Mouse (Mus musculus) cerebellum, postnatal 4 days (tissue): Measurements from ENCODE around the gene Cyren.

Experiments
- DNase-seq, 2 experiments: peaks; one replicate each; pipeline ENCODE4 v3.0.0; 2022; ENCODE audit warnings: low spot score in 2 of 2, mixed read lengths in 1 of 2

The Cyren gene

DNA sequence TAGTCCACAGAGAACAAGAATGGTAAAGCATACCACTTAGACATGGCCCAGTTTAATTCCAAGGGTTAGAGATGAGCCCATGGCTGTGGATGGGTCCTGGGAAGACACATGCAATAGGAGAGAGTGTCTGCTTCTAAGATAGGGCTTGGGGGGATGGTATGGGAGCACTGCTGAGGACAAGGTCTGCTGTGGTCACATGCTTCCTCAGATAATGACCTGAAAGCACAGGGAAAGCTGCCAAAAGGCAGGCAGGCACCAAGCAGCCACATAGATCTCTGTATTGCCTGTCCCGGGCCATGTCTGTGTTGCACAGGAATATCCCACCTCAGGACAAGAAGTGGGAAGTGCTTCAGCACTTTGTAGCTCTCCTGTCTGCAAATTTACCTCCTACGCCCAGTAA, 21.3 kb upstream of the Cyren start:
- DNase-seq: no peak

DNA sequence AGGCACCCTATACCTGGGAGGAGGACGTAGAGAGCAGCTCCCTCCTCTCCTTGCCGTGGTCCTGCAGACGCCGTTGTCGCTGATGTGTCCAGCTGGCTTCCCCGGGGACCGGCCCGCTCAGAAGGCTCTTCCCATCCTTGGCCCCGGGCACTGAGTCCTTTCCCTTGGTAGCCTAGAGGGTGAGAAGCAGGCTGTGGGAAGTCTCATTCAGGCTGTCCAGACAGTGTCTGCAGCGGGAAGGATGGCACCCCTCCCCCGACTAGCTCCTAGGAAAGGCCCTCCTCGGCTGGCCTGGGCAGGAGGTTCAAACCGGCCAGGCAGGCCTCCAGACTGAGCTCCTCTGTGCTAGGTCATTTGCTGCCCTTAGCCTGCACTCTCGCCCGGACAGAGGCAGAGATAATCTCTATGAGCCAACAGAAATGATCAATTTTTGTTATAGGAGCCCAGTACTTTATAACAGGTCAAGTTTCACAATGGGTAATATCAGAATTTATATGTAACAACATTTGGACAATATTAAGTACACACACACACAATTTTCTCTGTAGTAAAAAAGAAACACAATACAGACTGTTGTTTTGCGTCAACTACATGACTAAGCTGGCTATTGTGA, 18.4 kb upstream of the Cyren start:
- no peak for DNase-seq

DNA sequence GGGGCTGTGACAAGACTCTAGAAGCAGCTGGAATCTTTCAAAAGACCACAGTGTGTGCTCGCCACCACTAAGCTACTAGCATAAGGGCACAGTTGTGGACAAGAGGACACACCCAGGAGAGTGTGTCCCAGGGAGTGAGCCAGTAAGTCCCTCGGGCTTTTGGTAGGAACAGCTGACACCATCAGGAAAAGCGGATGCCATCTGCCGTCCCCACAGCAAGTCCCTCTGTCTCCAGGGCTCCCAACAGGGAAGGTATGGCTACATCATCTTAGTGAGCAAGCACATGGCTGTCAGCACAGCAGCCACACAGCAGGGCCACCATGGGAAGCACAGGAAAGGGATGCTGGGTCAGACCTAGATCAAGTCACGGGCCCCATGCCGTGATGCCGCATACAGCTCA, 17.7 kb upstream of the Cyren start:
- no peak for DNase-seq

DNA sequence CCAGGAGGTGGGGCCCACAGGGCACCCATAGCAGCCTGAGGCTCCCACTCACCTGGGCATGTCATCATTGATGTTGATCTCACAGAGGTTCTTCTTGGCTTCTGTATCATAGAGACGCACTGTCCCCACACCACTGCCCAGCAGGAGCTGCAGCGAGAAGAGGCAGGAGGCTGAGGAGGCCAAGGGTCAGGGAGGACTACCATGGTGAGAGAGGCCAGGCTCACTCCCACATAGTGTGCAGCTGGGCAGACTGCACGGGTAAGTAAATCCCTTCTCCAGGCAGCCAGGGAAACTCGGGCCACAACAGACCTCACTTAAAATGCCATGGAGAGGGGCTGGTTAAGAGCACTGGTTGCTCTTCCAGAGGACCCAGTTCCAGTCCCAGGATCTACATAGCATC, 11.3 kb upstream of the Cyren start:
- DNase-seq: no peak

DNA sequence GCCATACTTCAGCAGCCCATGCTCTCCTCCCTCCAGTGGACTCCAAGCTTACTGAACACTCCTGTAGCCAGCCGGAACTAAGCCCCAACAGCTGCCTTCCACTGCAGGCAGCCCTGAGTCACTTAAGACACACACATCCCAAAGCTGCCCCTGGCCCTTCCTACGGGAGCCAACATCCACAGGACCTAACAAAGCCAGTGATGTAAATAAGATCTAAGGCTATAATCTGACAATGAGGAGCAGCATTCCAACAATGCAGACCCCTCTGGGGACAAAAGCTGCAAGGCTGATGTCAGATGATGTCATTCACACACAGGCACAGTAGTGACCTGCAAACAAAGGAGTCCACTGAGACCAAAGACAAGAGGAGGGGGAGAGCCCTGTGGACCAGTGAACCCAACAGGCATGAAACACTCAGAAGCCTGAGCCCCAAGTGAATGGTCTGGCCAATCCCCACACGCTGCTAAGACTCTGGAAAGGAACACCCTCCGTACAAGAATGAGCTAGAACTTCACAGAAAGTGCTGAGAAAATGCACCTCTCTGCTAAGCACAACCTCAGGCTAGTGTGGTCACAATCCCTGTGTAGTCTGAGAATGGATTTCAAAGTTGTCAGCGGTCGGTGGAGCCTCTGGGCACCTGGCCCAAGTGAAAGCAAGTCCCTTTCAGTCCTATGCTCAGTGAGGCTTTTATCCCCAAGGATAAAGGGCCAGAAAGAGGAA, 9.4 kb upstream of the Cyren start:
- DNase-seq: no peak

DNA sequence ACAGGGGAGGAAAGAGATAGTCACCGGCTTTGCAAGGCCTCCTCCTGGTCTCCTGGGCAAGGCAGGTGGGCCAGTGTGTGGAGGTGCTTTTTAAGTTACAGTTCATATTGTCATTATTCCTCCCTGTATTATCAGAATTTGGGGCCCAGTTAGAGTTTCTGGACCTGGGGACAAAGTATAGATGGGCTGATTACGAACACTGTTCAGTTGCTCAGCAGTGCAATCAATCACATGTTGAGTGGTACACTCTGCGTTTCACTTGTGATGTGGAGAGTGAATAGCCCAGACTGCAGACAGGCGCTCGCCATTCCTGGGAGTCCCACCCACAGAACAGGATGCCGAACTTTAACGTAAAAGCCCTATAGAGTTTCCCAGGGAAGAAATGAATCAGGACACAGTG, 6.9 kb upstream of the Cyren start:
- no peak for DNase-seq

DNA sequence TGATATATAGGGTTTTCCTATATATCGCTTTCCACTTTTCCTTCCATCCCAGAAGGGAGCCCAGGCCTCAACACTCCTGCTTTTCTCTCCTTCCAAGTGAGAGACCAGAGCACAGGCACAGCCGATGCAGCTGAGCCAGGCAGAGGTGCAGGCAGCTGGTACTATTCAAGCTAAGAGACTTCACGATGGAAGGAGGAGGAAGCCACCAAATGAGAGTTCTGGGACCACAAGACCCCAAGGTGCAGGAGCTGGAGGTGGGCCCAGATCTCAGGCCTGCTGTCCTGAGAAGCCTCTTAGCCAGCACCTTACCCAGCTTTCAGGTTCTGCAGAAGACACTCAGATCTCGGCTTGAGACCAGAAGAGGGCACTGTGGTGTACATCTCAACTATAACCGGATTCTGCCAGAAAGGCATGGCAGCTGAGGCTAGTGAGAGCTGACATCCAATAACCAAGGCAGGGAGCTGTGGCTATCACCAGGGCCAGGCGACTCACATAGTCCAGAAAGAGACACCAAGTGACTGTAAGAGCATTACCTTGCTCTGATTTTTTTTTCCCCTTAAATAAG, 2.1 kb upstream of the Cyren start:
- peak; percentile 24 to 40 for DNase-seq

DNA sequence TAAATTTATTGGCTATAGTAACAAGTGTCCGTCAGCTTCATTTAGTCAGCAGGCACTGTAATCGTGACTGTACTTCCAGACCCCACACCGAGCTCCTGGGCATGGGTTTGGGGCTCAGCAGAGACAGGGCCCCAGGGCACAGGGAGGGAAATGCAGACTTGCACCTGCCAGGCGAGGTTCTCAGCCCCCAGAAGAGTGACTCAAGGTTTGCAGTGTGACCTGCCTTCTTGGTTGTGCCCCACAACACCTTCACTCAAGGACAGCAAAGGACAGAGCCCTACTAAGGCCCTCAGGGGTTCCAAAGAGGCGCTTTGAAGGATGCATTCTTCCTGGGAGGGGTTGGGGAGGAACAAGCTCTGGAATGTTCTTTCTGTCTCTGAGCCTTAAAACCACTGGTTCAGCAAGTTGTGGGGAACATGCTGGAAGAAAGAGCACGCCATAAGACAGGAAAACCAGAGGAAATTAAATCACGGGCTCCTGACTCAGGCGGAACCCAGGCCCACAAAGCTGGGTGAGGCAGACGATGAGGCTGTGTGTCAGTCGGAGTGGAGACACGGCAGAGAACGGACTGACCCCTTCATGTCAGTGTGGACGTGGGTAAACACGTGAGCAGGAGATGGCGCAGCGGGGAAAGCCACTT, 1.4 kb upstream of the Cyren start:
- no peak for DNase-seq

DNA sequence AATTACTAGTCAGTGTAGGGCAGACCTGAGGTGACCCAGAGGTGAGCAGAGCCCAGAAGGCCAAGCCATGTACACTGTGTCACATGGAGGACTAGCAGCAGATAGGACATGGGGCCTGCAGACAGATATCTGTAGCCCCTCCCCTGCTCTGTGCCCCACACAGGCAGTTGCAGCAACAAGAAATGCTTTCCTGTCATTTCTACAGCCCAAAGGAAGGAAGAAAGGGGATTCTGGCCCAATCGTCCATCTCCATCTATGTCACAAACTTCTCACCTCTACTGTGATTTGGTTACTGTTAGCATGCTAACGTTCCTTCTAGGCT, 1.1 kb downstream of the Cyren start:
- DNase-seq: no peak

DNA sequence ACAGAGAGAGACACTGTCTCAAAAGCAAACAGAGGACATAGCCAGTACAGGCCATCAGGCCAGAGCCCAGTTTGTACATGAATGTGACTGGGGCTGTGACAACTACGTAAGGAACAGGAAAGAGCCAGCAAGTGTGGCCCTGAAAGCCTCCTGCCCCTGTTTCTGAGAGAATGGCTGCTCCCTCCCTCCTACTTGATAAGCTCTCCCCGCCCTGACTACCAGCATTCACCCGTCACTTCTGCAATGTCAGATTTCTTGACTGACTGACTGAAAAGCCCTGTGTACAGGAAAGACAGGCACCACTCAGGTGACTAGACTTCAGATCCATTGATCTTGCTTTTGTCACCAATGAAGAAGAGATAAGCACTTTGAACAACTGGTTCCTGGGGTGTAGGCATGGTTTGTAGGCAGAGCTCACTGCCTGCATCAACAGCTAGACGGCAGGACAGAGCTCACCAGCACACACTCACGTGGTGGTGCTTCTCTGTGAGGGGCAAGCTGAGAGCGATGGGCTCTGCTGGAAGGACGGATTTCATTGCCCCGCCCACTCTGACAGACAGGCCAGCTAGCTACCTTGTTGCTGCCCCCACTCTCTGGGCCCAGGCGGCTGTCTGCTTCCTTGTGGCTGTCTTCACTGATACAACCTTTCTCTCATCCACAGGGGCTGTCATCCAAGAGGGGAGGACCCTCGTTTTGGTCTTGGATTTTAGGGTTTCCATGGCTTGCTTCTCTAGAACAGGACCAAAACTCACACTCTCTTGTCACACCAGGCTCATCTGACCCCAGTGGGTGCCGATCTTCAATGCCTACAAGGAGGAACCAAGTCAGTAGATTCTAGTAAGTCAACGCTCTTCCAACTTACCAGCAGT, 1.7 kb downstream of the Cyren start:
- DNase-seq: no peak

DNA sequence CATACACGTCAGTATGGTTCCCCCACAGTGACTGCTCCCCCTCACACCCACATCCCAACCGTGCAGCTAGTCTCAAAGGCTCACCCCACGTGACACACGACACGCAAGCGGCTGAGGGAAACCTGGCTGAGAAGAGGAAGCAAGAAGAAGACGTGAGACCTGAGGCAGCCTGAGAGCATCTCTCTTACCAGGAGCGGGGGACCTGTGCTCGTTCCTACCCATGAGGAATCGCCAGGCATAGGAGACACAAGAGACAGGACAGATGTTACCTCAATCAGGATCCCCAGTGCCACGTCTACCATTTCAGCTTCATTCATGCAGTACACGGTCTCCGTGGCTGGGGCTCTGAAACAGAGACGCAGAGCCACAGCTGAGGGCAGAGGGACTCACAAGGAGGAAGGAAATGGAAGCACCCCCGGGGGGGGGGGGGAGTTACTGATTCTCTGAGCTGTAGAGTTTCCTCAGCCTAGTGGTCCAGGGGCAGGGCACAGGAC, 2.5 kb downstream of the Cyren start:
- DNase-seq: no peak

DNA sequence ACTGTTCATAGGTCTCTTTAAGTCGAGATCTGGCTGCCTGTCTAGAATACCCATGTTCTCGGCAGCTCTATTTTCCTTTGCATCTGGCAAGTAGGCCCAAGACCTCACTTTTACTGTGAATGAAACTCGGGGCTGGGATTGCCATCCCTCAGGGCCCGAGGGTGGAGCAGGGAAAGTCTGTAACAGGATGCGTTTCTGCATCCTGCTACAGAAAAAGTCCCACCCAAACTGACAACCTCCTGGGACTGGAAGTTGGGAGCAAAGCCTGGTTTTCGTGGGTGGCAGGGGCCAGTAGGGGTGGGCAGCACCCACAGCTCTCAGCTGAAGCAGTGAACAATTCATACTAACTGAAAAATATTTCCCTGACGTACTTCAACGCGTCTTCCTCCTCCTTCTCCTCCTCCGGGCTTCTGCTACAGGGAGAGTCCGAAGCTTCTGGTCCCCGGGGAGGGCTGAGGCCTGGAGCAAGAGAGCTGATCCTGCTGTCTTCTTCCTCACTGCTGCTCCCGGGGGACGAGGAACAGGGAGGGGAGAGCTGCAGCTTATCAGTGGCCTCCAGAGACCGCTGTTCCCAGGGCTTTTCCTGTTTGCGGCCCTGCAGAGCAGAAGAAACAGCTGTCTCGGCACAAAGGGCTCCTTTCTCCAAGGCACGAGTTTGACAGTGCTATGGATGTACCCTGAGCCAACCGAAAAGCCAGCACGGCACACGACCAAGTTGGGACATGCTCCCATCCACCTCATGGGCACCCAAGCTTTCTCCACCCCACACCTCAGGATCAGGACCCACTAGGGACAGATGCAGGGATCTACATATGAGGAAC, 3.5 kb downstream of the Cyren start:
- no peak for DNase-seq

DNA sequence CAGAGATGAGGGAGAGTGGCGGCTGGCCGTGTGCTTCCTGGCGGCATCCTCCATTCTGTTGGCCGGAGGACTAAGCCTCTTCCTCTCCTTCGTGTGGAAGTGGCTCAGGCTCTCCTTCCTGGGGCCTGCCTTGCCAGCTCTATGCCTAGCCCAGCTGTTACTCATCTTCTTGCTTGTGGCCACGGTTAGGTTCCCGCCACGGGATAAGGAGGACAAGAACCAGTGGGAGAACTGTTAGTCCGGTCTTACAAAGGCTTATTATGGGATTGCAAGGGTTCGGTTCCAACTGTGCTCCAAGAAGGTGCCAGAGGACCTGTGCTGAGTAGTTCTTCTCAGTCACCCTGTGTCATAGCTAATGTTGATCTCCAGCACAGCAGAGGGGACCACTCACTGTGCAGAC, 5.0 kb downstream of the Cyren start:
- DNase-seq: no peak

DNA sequence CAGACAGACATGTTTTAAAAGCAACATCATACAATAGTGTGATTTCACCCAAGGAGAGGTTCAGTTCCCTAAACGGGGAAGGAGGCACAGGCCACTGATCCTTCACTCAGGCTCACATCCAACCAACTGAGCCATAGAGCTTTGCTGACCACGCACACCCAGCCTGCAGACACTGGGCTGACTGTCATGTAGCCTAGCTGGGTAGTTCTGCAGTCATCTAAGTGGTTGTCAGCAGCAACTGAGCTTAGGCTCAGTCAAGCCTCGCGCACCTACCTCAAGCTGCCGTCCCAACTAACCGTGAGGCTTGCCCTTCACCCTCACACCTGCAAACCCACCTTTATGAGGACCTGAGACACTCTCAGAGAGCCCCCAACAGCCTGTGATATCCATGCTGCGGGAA, 5.9 kb downstream of the Cyren start:
- DNase-seq: no peak

DNA sequence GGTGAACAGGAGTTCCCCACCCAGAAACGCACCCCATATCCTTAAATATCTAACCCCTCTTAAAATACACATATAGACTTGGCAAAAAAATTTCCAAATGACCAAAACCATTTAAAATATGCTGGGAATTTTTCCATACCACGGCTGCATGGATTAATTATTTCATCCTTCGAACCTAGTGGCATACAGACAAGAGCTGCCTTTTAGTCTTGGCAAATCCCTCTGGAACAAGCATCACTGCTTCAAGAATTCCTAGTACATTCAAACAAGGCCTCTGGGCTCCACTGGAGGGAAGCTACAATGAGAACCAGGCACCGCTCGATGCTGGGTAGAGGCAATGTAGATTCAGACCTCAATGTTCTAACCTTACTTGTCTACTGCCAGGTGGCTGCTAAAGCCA, 7.1 kb downstream of the Cyren start:
- no peak for DNase-seq

DNA sequence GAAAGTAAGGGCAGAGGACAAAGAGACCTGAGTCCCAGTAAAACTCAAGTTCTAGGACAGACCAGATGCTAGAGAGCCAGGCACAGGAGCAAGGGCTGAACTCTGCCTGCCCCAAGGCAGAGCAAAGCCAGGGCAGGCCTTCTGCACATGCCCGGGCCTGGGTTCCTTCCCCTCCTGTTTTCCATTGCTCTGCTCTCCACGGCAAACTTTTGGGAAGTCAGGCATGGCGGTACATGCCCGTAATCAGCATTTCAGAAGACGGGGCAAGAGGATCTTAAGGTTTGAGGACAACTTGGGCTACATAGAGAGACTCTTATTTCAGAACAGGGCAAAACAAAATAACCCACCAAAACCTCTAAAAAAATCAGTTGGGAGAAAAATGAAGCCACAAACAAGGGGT, 7.7 kb downstream of the Cyren start:
- no peak for DNase-seq

DNA sequence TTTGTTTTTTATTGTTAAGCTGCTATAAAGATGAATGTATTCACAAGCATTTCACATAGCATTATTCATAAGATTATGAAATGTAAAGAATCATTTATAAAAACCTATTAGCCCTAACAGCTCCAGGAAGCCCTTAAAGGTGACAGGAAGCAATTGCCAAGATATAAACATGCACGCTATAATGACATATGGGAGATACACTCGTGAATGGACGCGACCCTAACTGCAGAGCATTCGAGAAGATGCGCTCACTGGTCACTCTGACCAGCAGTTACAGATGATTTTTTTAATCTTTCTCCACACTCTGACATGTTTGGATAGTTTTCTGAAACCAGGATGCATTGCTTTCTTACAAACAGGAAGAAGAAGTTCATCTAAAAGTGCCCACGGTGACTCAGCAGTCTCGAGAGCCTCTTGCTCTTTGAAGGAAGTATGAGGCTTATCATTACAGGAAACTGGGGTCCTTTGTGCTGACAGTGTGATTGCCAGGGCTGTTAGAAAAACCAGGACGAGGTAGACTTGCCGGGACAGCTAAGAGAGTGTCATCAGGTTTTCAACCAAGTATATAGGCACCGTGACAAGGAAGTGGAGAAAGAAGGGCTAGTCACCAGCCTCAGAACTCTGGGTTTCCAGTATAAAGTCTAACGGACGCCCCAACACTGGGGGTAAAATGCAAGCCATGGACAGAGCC, 8.5 kb downstream of the Cyren start:
- DNase-seq: no peak

DNA sequence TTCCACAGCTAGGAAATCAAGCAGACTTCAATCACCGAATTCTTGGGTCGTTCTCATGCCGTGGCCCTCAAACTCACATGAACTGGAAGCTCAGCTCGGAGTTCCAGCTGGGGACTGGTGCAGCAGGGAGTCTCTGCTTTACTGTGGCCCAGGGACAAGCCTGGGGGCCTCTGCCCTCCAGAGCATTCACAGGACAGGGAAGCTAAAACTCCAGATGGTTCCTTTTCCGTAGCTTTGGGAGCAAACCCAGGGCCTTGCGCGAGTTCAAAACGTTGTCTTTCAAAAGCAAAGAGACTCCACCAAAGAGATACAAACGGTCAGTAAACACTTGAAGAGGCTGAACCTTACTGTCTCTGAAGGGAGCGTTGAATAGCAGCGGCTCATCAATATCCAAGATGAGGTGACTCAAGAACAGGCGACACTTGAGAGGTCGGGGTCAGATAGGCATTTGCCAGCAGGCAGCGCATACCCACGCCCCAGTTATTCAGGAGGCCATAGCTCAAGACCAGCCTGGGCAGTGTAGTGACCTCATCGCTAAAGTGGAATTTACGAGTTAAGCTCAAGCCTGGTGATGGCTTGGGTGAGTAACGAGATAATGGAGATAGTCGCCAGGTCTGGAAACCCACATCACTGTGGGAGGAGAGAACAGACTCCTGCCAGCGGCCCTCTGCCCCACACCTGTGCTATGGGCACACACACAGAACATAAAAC, 9.2 kb downstream of the Cyren start:
- no peak for DNase-seq

DNA sequence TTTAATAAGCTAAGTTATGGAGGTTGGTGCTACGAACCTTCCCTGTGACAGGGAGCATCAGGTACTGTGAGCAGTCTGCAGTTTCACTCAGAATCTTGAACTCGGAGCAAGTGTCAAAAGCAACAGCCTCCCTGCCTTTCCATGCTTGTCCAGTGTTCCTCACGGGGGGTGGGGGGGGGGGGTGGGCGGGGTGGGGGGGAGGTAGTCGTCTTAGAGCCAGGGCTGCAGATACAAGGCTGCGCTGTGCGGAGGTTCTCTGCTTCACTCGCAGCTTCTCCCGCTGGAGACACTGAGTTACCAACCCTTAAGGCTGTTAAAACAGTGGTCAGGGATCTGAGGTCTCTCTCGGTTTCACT, 9.9 kb downstream of the Cyren start:
- DNase-seq: no peak
